Mouse (Mus musculus) adrenal gland, postnatal 10 days (tissue): ENCODE data around the gene Pou1f1. TPM values are rescaled to one million over a fixed set of nuclear protein-coding genes. Genes with fewer than 3 reads are reported as not detected.

Experiments
- DNase-seq: peaks from one replicate; pipeline ENCODE4 v3.0.0; 2021; ENCODE audit warnings: mixed read lengths
- long read RNA-seq, 2 experiments: library from polyadenylated mRNA; stranded (forward); transcript quantifications; one replicate each; pipeline ENCODE4 v2.0.0; 2021
- total RNA-seq, 2 experiments: library from RNA; stranded (reverse); gene quantifications; 2 replicates each; pipeline ENCODE4 v1.2.3; 2021

Pou1f1 gene
- not detected for total RNA-seq
- long read RNA-seq, experiment 1: 0 reads
- long read RNA-seq, experiment 2: 0 reads

- no peak for DNase-seq
Observed at GRCm38 (mm10) chr16:65520211-65520610, at the start of gene Pou1f1. Gene Pou1f1 (plus strand): TSS chr16:65520511.

GRCm38 (mm10) chr16:65470650-65471049 lies 49.7 kb upstream of the Pou1f1 start:
- no peak for DNase-seq

- DNase-seq: peak; percentile 34
Observed at GRCm38 (mm10) chr16:65472472-65473001, 47.8 kb upstream of the Pou1f1 start.

GRCm38 (mm10) chr16:65485726-65486125 lies 34.6 kb upstream of the Pou1f1 start:
- no peak for DNase-seq

GRCm38 (mm10) chr16:65496030-65496429 lies 24.3 kb upstream of the Pou1f1 start:
- no peak for DNase-seq

GRCm38 (mm10) chr16:65497049-65497448 lies 23.3 kb upstream of the Pou1f1 start:
- peak; percentile 13 for DNase-seq

GRCm38 (mm10) chr16:65514223-65514622 lies 6.1 kb upstream of the Pou1f1 start:
- DNase-seq: no peak

- DNase-seq: no peak
Observed at GRCm38 (mm10) chr16:65526004-65526403, 5.7 kb downstream of the Pou1f1 start.

- no peak for DNase-seq
Observed at GRCm38 (mm10) chr16:65526695-65527094, 6.4 kb downstream of the Pou1f1 start.

- DNase-seq: no peak
Observed at GRCm38 (mm10) chr16:65529589-65529988, 9.3 kb downstream of the Pou1f1 start.

GRCm38 (mm10) chr16:65531663-65532062 lies 11.4 kb downstream of the Pou1f1 start:
- no peak for DNase-seq

GRCm38 (mm10) chr16:65533315-65533999 lies 13.1 kb downstream of the Pou1f1 start:
- DNase-seq: peak; percentile 50

GRCm38 (mm10) chr16:65543676-65544293 lies 23.5 kb downstream of the Pou1f1 start:
- DNase-seq: no peak

GRCm38 (mm10) chr16:65548960-65549359 lies 28.6 kb downstream of the Pou1f1 start:
- DNase-seq: no peak

- no peak for DNase-seq
Observed at GRCm38 (mm10) chr16:65550814-65551213, 30.5 kb downstream of the Pou1f1 start.

- no peak for DNase-seq
Observed at GRCm38 (mm10) chr16:65554267-65554666, 34.0 kb downstream of the Pou1f1 start.

GRCm38 (mm10) chr16:65557369-65557768 lies 37.1 kb downstream of the Pou1f1 start:
- no peak for DNase-seq

- DNase-seq: no peak
Observed at GRCm38 (mm10) chr16:65559591-65559990, 39.3 kb downstream of the Pou1f1 start.

GRCm38 (mm10) chr16:65560996-65561962 lies 41.0 kb downstream of the Pou1f1 start:
- no peak for DNase-seq

GRCm38 (mm10) chr16:65561963-65562863 lies 41.9 kb downstream of the Pou1f1 start, which contains the start of gene Chmp2b:
Gene Chmp2b (minus strand): TSS chr16:65562726.
- peak; percentile 88 for DNase-seq

GRCm38 (mm10) chr16:65562864-65563206 lies 42.5 kb downstream of the Pou1f1 start:
- DNase-seq: no peak
